Mouse (Mus musculus): Measurements from ENCODE around the gene Hsf2. TPM values are rescaled to one million over a fixed set of nuclear protein-coding genes. Genes with fewer than 3 reads are reported as not detected.

Gene Hsf2
- polyA plus RNA-seq, 1 experiment from 2014 or later: 10.7 TPM

DNA sequence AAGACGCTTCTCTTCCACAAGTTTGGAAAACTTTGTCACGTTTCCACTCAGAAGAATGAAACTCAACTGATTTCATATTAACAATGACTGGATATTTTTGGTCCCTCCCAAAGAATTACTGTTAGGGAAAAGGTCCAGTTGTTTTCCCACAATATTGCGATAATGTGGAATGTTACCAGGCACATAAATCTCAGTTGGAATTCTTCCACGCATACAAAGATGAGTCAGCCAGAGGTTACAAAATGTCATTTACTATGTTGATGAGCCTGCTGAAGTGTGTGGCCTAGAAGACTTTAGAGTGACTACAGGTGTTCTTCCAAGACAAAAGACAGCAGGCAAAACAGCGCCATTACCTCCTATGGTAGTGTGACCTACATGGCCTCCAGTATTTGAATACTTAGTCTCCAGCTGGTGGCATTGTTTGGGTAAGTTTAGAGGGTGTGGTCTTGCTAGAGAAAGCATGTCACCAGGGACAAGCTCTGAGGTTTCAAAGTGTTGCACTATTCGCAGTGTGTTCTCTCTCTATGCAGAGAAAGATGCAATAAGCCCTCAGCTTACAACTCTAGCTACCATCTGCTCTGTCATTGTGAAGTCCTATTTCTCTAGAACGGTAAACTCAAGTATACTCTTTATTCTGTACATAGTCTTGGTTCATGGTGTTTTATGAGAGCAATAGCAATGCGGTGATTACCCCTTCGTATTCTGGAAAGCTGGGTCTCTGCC lies 8.9 kb upstream of the Hsf2 start:
- no peaks in the 10 kb centered on the region for H3K27me3 ChIP-seq (ENCODE audit: control insufficient read depth, insufficient read depth, low read depth, low read length)
- WGBS (ENCODE audit: insufficient replicate concordance): 69% methylated on average over 9 of the region's 9 CpGs
- H3K4me2 ChIP-seq (ENCODE audit: low read depth, low read length): no peak overlapping the region
- no peak overlapping the region for H3K9ac ChIP-seq (ENCODE audit: low read depth, low read length)
- no peak overlapping the region for H3K4me3 ChIP-seq (ENCODE audit: low read depth, low read length)
- H3K27ac ChIP-seq (ENCODE audit: low read length): no peak overlapping the region
- no peak for ATAC-seq (ENCODE audit: low read depth)
- H3K36me3 ChIP-seq (ENCODE audit: control insufficient read depth, insufficient read depth): no peaks in the 10 kb centered on the region
- H3K4me1 ChIP-seq (ENCODE audit: control insufficient read depth, low read depth, low read length): no peaks in the 10 kb centered on the region
- no peaks in the 10 kb centered on the region for H3K9me3 ChIP-seq (replicated peaks; ENCODE audit: control insufficient read depth, low read length)

DNA sequence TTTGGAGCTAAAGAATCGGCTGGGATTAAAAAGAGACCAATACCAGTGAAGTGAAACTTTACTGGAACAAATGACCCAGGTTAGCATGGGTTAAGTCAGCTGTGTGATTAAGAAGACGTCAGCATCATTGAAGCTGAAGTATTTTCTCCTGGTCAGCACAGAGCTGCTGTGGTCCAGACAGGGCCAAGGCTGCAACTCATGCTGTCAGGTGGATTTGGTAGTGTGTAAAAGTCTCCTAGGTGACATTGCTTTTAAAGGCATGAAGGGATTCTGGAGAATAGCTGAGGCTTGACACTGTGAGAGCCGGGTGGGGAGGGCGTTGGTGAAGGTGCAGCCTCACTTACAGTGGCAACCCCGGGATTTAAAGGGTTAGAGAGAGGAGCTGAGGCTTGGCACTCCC lies 4.5 kb upstream of the Hsf2 start:
- H3K9me3 ChIP-seq (replicated peaks; ENCODE audit: control insufficient read depth, low read length): no peaks in the 10 kb centered on the region
- ATAC-seq (ENCODE audit: low read depth): no peak
- no peak overlapping the region for H3K4me3 ChIP-seq (ENCODE audit: low read depth, low read length)
- H3K4me2 ChIP-seq (ENCODE audit: low read depth, low read length): no peak overlapping the region
- WGBS (ENCODE audit: insufficient replicate concordance): 42% methylated on average over 5 of the region's 5 CpGs
- H3K9ac ChIP-seq (ENCODE audit: low read depth, low read length): no peak overlapping the region
- H3K36me3 ChIP-seq (ENCODE audit: control insufficient read depth, insufficient read depth): no peaks in the 10 kb centered on the region
- H3K4me1 ChIP-seq (ENCODE audit: control insufficient read depth, low read depth, low read length): no peaks in the 10 kb centered on the region; the same call in none of the 2 replicates
- no peak overlapping the region for H3K27ac ChIP-seq (ENCODE audit: low read length)
- H3K27me3 ChIP-seq (ENCODE audit: control insufficient read depth, insufficient read depth, low read depth, low read length): no peaks in the 10 kb centered on the region

DNA sequence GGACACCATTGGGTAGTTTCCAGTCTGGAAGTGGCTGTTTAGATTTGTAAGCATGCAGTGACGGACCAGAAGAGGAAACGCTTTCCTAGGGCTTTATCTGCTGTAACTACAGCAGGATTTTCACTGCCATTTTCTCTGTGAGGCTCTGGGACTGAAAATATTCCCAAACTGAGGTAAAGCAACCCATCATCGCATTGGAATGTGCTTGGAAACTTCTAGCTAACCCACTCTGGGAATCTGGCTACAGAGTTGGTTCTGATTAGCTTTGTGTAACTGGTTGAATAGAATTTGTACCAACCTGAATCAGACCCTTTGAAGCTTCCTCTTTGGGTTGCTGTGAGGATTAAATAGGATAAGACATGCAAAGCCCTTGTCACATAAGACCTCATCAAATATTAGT lies 1.4 kb upstream of the Hsf2 start:
- Histone ChIP-seq H3K4me3 (ENCODE audit: low read depth, low read length) (no peak overlapping the region), H3K4me2 (ENCODE audit: low read depth, low read length) (no peak overlapping the region), H3K9ac (ENCODE audit: low read depth, low read length) (no peak overlapping the region), H3K9me3 (replicated peaks; ENCODE audit: control insufficient read depth, low read length) (no peaks in the 10 kb centered on the region), H3K4me1 (ENCODE audit: control insufficient read depth, low read depth, low read length) (peaks cover 2% of the 10 kb centered on the region), H3K36me3 (ENCODE audit: control insufficient read depth, insufficient read depth) (no peaks in the 10 kb centered on the region), H3K27me3 (ENCODE audit: control insufficient read depth, insufficient read depth, low read depth, low read length) (no peaks in the 10 kb centered on the region), H3K27ac (ENCODE audit: low read length) (no peak overlapping the region)
- WGBS (ENCODE audit: insufficient replicate concordance): 75% methylated on average over 3 of the region's 3 CpGs
- ATAC-seq (ENCODE audit: low read depth): no peak

DNA sequence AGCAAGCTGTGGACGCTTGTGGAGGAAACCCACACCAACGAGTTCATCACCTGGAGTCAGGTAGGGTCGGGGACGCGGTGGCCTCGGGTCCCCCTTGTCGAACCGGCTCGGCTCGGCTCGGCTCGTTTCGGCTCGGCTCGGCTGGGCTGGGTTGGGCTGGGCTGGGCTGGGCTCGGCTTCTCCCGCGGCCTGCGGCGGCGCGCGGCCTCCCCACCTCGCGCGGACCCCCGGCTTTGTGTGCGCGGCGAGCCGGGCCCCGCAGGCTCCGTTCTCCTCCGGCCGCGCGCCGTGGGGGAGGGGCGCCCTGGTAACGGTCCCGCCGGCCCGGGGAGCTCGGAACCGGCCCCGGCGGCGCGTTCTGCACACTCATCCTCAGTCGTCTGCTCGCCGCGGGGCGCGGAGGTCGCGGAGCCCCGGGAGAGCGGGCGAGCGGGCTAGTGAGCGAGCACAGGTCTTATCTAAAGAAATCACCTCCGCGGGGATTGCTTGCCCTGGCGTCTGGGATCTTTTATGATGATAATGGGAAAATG lies 422 bp downstream of the Hsf2 start:
- Histone ChIP-seq H3K27me3 (ENCODE audit: control insufficient read depth, insufficient read depth, low read depth, low read length) (no peaks in the 10 kb centered on the region), H3K4me2 (ENCODE audit: low read depth, low read length) (peak overlapping the region; percentile 94), H3K4me3 (ENCODE audit: low read depth, low read length) (peak overlapping the region; percentile 81), H3K36me3 (ENCODE audit: control insufficient read depth, insufficient read depth) (no peaks in the 10 kb centered on the region), H3K9ac (ENCODE audit: low read depth, low read length) (peak overlapping the region; percentile 80), H3K27ac (ENCODE audit: low read length) (peak overlapping the region; percentile 82), H3K4me1 (ENCODE audit: control insufficient read depth, low read depth, low read length) (peaks cover 2% of the 10 kb centered on the region), H3K9me3 (replicated peaks; ENCODE audit: control insufficient read depth, low read length) (no peaks in the 10 kb centered on the region)
- peak; percentile 61 for ATAC-seq (ENCODE audit: low read depth)
- under 1% methylated on average over 63 of the region's 65 CpGs for WGBS (ENCODE audit: insufficient replicate concordance)

DNA sequence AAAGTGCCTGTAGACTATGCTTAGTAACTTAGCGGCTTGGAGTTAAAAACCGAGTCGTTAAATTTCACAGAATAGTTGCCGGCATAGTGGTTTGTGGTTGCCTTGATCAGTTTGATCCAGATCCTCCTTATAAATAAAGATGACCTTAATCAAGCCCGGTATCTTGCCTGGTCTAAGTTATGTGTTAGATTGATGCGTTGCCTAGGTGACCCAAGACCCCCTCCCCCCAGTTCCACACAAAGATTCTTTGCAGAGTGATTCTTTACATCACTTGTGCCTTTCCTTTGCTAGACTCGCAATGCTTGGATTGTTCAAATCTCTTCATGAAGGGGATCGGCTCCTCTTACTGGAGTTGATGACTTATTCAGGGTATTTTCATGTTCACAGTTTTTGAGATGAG lies 1.0 kb downstream of the Hsf2 start:
- ATAC-seq (ENCODE audit: low read depth): no peak
- no peaks in the 10 kb centered on the region for H3K27me3 ChIP-seq (ENCODE audit: control insufficient read depth, insufficient read depth, low read depth, low read length)
- no peaks in the 10 kb centered on the region for H3K9me3 ChIP-seq (replicated peaks; ENCODE audit: control insufficient read depth, low read length)
- no peak overlapping the region for H3K27ac ChIP-seq (ENCODE audit: low read length)
- H3K9ac ChIP-seq (ENCODE audit: low read depth, low read length): peak overlapping the region; percentile 80; the same call in 1 of the 2 replicates
- H3K4me3 ChIP-seq (ENCODE audit: low read depth, low read length): peak overlapping the region; percentile 81
- peaks cover 2% of the 10 kb centered on the region for H3K4me1 ChIP-seq (ENCODE audit: control insufficient read depth, low read depth, low read length)
- WGBS (ENCODE audit: insufficient replicate concordance): 5% methylated on average over 8 of the region's 8 CpGs
- H3K36me3 ChIP-seq (ENCODE audit: control insufficient read depth, insufficient read depth): no peaks in the 10 kb centered on the region
- H3K4me2 ChIP-seq (ENCODE audit: low read depth, low read length): peak overlapping the region; percentile 94

DNA sequence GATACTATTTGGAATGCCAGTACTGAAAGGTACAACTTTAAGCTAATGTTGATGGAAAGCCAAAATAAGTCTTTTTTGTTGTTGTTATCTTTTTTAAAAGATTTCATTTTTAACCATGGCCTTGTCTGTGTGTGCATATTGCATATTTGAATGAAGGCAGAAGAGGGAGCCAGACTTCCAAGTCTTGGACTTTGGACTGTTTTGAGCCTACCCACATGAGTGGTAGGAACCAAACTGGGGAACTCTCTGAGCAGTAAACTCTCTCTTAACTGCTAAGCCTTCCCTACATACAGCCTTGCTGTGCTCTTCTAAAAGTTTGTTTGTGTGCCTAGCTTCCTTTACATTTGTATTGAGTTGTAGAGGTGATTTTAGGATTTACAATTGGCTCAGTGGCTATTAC lies 2.4 kb downstream of the Hsf2 start:
- no peak for ATAC-seq (ENCODE audit: low read depth)
- Histone ChIP-seq H3K4me3 (ENCODE audit: low read depth, low read length) (no peak overlapping the region), H3K27me3 (ENCODE audit: control insufficient read depth, insufficient read depth, low read depth, low read length) (no peaks in the 10 kb centered on the region), H3K4me2 (ENCODE audit: low read depth, low read length) (peak overlapping the region; percentile 32; the same call in 1 of the 2 replicates), H3K4me1 (ENCODE audit: control insufficient read depth, low read depth, low read length) (peaks cover 2% of the 10 kb centered on the region), H3K9ac (ENCODE audit: low read depth, low read length) (no peak overlapping the region), H3K9me3 (replicated peaks; ENCODE audit: control insufficient read depth, low read length) (no peaks in the 10 kb centered on the region), H3K27ac (ENCODE audit: low read length) (no peak overlapping the region), H3K36me3 (ENCODE audit: control insufficient read depth, insufficient read depth) (no peaks in the 10 kb centered on the region)

DNA sequence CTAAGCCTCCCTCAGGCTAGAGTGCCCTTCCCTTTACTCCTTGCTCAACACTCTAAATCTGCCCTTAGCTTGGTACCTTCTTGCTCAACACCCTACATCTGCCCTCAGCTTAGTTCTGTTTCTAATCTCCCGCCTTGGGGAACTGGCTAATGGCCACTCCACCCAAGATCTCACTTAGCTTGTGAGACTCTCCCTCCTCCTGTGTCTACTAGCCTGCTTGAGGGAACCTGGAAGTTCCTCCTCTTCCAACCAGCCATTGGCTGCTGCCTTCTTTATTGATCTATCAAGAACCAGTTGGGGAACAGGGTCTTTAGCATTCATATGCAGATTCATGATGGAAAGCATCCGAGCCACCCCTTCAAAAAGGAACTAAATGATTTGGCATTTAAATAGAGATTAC lies 5.9 kb downstream of the Hsf2 start:
- ATAC-seq (ENCODE audit: low read depth): no peak
- Histone ChIP-seq H3K4me1 (ENCODE audit: control insufficient read depth, low read depth, low read length) (peaks cover 2% of the 10 kb centered on the region; the same call in 1 of the 2 replicates), H3K4me2 (ENCODE audit: low read depth, low read length) (no peak overlapping the region), H3K36me3 (ENCODE audit: control insufficient read depth, insufficient read depth) (no peaks in the 10 kb centered on the region), H3K9me3 (replicated peaks; ENCODE audit: control insufficient read depth, low read length) (no peaks in the 10 kb centered on the region), H3K27ac (ENCODE audit: low read length) (no peak overlapping the region), H3K27me3 (ENCODE audit: control insufficient read depth, insufficient read depth, low read depth, low read length) (no peaks in the 10 kb centered on the region), H3K9ac (ENCODE audit: low read depth, low read length) (no peak overlapping the region), H3K4me3 (ENCODE audit: low read depth, low read length) (no peak overlapping the region)
- WGBS (ENCODE audit: insufficient replicate concordance): 49% methylated on average over 2 of the region's 2 CpGs

DNA sequence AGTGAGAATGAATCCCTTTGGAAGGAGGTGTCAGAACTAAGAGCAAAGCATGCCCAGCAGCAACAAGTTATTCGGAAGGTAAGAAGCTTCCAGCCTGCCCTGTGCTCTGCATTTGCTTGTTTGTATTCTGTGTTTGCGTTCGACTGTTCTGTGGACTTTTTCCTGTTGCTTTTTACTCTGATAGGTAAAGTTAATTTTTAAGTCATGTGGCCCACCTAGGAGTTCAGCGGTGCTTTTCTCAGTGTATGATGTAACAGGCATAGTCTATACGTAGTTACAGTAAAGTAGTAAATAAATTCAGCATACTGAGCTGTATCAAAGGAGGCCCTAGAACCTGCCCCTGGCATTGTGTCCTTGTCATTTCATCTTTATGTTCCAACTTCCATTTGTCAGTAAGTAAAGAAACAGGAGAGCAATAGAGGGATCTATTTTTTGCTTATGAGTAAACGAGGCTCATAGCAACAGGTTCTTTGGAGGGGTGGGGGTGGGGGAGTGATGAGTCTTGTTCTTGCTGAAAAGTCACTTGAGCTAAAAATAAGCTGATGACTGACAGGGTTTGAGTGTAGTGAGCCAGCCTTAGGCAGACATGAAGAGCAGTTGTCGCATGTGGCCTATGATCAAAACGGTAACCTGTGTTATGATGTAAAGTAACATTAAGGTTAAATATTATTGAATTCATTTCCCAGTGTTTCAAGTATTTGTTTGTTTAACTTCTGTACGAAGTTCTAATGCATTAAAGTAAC lies 13.4 kb downstream of the Hsf2 start:
- Histone ChIP-seq H3K27ac (ENCODE audit: low read length) (peak overlapping the region; percentile 57), H3K4me1 (ENCODE audit: control insufficient read depth, low read depth, low read length) (no peaks in the 10 kb centered on the region), H3K9ac (ENCODE audit: low read depth, low read length) (no peak overlapping the region), H3K27me3 (ENCODE audit: control insufficient read depth, insufficient read depth, low read depth, low read length) (no peaks in the 10 kb centered on the region), H3K4me2 (ENCODE audit: low read depth, low read length) (no peak overlapping the region), H3K36me3 (ENCODE audit: control insufficient read depth, insufficient read depth) (no peaks in the 10 kb centered on the region), H3K9me3 (replicated peaks; ENCODE audit: control insufficient read depth, low read length) (no peaks in the 10 kb centered on the region), H3K4me3 (ENCODE audit: low read depth, low read length) (no peak overlapping the region)
- ATAC-seq (ENCODE audit: low read depth): peak; percentile 85
- 61% methylated on average over 9 of the region's 9 CpGs for WGBS (ENCODE audit: insufficient replicate concordance)

DNA sequence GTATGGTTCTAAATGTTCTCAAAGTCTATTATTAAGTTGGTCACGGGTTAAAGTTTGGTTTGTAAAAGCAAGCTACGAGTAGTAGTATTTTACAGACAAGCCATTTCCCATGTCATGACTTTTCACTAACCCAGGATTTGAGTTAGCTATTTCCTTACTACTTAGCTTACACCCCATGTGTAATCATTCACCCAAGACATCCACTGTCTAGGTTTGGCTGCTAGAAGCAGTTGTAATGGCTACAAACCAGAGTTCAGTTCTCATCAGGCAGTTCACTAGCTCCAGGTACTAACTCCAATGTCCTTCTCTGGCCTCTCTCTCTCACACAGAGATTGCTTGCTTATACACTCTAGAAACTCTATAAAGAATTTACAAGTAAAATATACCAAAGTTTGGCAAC lies 28.4 kb downstream of the Hsf2 start:
- WGBS (ENCODE audit: insufficient replicate concordance): 86% methylated on average over 2 of the region's 2 CpGs
- Histone ChIP-seq H3K9me3 (replicated peaks; ENCODE audit: control insufficient read depth, low read length) (no peaks in the 10 kb centered on the region), H3K4me2 (ENCODE audit: low read depth, low read length) (no peak overlapping the region), H3K36me3 (ENCODE audit: control insufficient read depth, insufficient read depth) (peaks cover 41% of the 10 kb centered on the region), H3K27ac (ENCODE audit: low read length) (no peak overlapping the region), H3K4me3 (ENCODE audit: low read depth, low read length) (no peak overlapping the region), H3K4me1 (ENCODE audit: control insufficient read depth, low read depth, low read length) (no peaks in the 10 kb centered on the region), H3K9ac (ENCODE audit: low read depth, low read length) (no peak overlapping the region), H3K27me3 (ENCODE audit: control insufficient read depth, insufficient read depth, low read depth, low read length) (no peaks in the 10 kb centered on the region)
- ATAC-seq (ENCODE audit: low read depth): no peak
